Mouse (Mus musculus): ENCODE measurements at regions not wholly inside any gene's neighbourhood (a gene's known extent, or its start where the extent isn't known, plus 50 kb on each side); places are given as distances from the start of the nearest gene placed in this dataset.

- TF ChIP-seq CTCF (IDR thresholded peaks at IDR 0.05): no peak
- TF ChIP-seq EP300 (IDR thresholded peaks at IDR 0.05): no peak
Measured at GRCm38 (mm10) chr9:98130849-98131248, 97.9 kb upstream of the Clstn2 start.

Data from lung, postnatal 0 days (tissue).